Mouse (Mus musculus) hindbrain, embryonic 11.5 days (tissue): ENCODE measurements around the gene Psmb5. TPM values are rescaled to one million over a fixed set of nuclear protein-coding genes. Genes with fewer than 3 reads are reported as not detected.
A peak's percentile ranks its signal among the peaks of the same experiment; 100 is the strongest.

Experiments used
- ATAC-seq: fragments of 200-750 bp; cut with Nextera tagmentation; 2 replicates; pipeline ENCODE4 v1.8.0; 2017; ENCODE audit warnings: mild to moderate bottlenecking, moderate TSS enrichment, moderate library complexity; ENCODE audit not compliant: low FRiP score
- DNase-seq: peaks from one replicate; pipeline ENCODE4 v3.0.0-alpha.2; 2015; ENCODE audit warnings: low spot score
- H3K27ac ChIP-seq: fragments of 300-500 bp; sonication (generic); 2 replicates; pipeline ENCODE4 v1.5.1; 2014; ENCODE audit warnings: mild to moderate bottlenecking, low read depth, low read length
- H3K27me3 ChIP-seq: fragments of 300-500 bp; sonication (generic); 2 replicates; pipeline ENCODE4 v1.6.1; 2014; ENCODE audit warnings: mild to moderate bottlenecking, low read length, moderate library complexity, mixed read lengths; ENCODE audit not compliant: control insufficient read depth, insufficient read depth
- H3K36me3 ChIP-seq: fragments of 300-500 bp; sonication (generic); 2 replicates; pipeline ENCODE4 v1.6.1; 2014; ENCODE audit warnings: mild to moderate bottlenecking, low read length, moderate library complexity, mixed read lengths; ENCODE audit not compliant: control insufficient read depth, insufficient read depth
- H3K4me1 ChIP-seq: fragments of 300-500 bp; sonication (generic); replicated peaks from 2 replicates; pipeline ENCODE4 v1.6.1; 2014; ENCODE audit warnings: low read length, mixed read lengths; ENCODE audit not compliant: control insufficient read depth, insufficient read depth
- H3K4me2 ChIP-seq: fragments of 300-500 bp; sonication (generic); replicated peaks from 2 replicates; pipeline ENCODE4 v1.6.1; 2014; ENCODE audit warnings: mild to moderate bottlenecking, low read depth, low read length
- H3K4me3 ChIP-seq: fragments of 300-500 bp; sonication (generic); 2 replicates; pipeline ENCODE4 v1.5.1; 2014; ENCODE audit warnings: low read depth, low read length
- H3K9ac ChIP-seq: fragments of 300-500 bp; sonication (generic); 2 replicates; pipeline ENCODE4 v1.6.1; 2014; ENCODE audit warnings: low read depth, low read length
- H3K9me3 ChIP-seq: fragments of 300-500 bp; sonication (generic); 2 replicates; pipeline ENCODE4 v1.6.1; 2016; ENCODE audit warnings: low read length; ENCODE audit not compliant: control insufficient read depth
- WGBS: fragments of 180-500 bp; shearing (Covaris S2); extraction: QIAGEN DNeasy Blood & Tissue Kit; methylation state at CpG from one replicate; pipeline ENCODE4 v1.1.7; 2014; 5-methylcytosine and 5-hydroxymethylcytosine counted together
- polyA plus RNA-seq: library from polyadenylated mRNA; unstranded; fragments of >200 nt; fragmentation: Nextera tagmentation; extraction: Ambion mirVana; gene quantifications from 2 replicates; pipeline ENCODE4 v1.2.1, GENCODE M21; 2014

Psmb5 gene
- polyA plus RNA-seq, 1 experiment from 2014 or later, result 439 TPM

DNA sequence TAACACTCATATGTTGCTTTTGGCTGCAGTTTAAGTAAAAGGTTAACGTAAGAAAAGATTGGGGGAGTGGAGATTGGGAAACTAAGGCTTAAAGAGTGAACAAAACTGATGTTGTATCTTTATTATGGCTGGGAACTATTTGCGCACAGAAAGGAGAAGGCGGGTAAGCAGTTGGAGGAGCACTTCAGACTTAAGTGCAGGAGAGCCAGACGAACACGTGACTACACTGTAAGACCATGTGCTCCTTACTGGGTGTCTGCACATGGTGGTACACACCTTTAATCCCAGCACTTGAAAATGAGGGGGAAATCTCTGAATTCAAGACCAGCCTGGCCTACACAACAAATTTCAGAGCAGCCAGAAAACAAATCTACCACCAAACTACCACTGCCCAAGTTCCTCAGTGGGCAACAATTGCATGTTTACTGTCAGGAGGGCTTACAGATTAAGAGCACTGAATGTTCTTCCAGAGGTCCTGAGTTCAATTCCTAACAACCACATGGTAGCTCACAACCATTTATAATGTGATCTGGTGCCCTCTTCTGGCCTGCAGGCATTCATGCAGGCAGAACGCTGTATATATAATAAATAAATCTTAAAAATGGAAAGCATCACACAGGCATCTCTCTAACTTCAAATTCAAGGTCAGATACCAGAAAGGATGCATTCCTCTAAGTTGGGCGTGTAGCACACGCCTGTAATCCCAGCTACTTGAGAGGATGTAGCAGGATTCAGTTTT lies 29.2 kb upstream of the Psmb5 start:
- H3K4me1 ChIP-seq, result peaks cover 2% of the 10 kb centered on the region; the same call in 1 of the 2 replicates
- H3K4me3 ChIP-seq, result no peak overlapping the region
- no peak overlapping the region for H3K27ac ChIP-seq
- H3K4me2 ChIP-seq, result no peak overlapping the region
- WGBS, result 96% methylated on average over 8 of the region's 8 CpGs
- DNase-seq (peak; percentile 19), ATAC-seq (no peak)
- no peak overlapping the region for H3K9ac ChIP-seq
- H3K36me3 ChIP-seq, result peaks cover 42% of the 10 kb centered on the region
- H3K9me3 ChIP-seq, result no peaks in the 10 kb centered on the region
- no peaks in the 10 kb centered on the region for H3K27me3 ChIP-seq

DNA sequence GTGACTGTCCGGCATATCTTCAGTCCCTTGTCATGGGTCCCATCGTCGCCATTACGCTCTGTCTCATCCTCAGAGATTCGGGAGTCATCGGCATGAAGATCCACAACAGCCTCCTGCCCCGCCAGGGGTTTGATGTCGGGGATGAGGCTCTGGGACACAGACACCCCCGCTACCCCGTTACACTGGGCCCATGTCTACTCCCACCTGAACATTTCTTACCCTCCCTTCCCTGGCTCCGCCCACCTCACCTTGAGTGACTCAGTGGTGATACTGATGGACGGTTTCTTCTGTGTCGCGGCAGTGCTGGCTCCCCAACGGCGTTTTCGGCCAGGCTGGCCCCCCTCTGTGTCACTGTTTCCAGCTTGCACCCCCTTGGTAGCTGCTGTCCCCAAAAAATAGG lies 28.6 kb upstream of the Psmb5 start:
- peaks cover 42% of the 10 kb centered on the region for H3K36me3 ChIP-seq
- no peak overlapping the region for H3K4me3 ChIP-seq
- ATAC-seq (no peak), DNase-seq (no peak)
- WGBS, result 97% methylated on average over 17 of the region's 17 CpGs
- no peak overlapping the region for H3K4me2 ChIP-seq
- H3K4me1 ChIP-seq, result no peaks in the 10 kb centered on the region; the same call in none of the 2 replicates
- H3K9me3 ChIP-seq, result no peaks in the 10 kb centered on the region
- no peaks in the 10 kb centered on the region for H3K27me3 ChIP-seq
- no peak overlapping the region for H3K27ac ChIP-seq
- no peak overlapping the region for H3K9ac ChIP-seq

- no peak overlapping the region for H3K27ac ChIP-seq
- no peak overlapping the region for H3K4me3 ChIP-seq
- 96% methylated on average over 9 of the region's 9 CpGs for WGBS
- peaks cover 3% of the 10 kb centered on the region for H3K4me1 ChIP-seq
- no peak overlapping the region for H3K4me2 ChIP-seq
- H3K9ac ChIP-seq, result no peak overlapping the region
- H3K36me3 ChIP-seq, result peaks cover 29% of the 10 kb centered on the region
- ATAC-seq (no peak), DNase-seq (no peak)
- H3K9me3 ChIP-seq, result no peaks in the 10 kb centered on the region
- H3K27me3 ChIP-seq, result no peaks in the 10 kb centered on the region
Measured at GRCm38 (mm10) chr14:54644294-54644693, 26.5 kb upstream of the Psmb5 start.

DNA sequence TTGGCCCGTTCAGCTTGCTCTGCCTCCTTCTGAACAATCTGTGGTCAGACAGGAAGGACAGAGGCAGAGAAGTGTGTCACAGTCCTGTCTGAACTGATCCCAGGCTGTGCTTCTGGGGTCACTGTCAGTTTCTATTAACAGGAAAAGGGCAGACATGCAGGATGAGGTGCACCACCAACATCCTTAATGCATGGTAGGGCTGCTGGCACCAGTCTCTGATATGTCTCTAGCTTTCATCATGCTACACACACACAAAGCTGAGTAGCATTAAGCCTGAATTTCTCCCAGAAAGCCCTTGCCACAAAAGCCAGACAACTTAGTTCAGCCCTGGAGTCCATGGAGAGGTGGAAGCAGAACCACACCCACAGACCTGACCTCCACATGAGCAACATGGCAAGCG lies 25.2 kb upstream of the Psmb5 start:
- Histone ChIP-seq H3K36me3 (peaks cover 28% of the 10 kb centered on the region), H3K27me3 (no peaks in the 10 kb centered on the region)
- ATAC-seq, result no peak

DNA sequence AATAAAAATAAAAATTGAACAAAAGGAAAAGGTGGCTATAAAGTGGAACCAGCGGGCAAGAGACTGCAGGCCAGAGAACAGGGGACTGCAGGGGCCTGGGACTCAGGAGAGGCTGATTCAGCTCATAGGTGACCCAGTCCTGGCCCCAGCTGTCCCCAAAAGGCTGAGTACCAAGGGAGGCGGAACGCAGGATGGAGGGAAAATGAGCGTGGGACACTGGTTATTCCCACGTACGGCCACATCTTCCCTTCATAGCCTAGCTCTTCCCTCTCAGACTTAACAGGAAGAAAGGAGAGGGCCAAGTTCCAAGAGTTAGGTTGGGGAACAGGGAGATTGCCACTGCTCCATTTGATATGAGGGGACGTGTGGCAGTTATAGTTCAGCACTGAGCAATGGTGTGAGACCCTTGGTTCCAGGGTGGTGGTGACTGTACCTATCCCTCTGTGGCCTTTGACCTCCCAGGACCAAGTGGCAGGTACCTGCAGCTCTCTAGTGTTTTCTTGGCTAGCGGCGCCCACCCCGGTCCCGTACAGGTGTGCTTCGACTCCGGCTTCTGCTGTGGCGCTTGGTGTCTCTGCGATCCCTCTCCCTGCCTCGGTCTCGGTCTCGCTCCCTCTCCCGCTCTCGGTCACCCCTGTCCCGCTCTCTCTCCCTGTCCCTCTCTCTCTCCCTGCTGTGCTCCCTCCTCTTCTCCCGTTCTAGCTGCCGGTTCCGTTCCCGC lies 24.6 kb upstream of the Psmb5 start:
- no peak overlapping the region for H3K4me3 ChIP-seq
- H3K9ac ChIP-seq, result no peak overlapping the region
- H3K36me3 ChIP-seq, result peaks cover 28% of the 10 kb centered on the region
- 81% methylated on average over 25 of the region's 25 CpGs for WGBS
- no peaks in the 10 kb centered on the region for H3K9me3 ChIP-seq
- peak; percentile 33 for DNase-seq
- no peak overlapping the region; the same call in 1 of the 2 replicates for H3K27ac ChIP-seq
- H3K4me2 ChIP-seq, result no peak overlapping the region
- no peak for ATAC-seq
- no peaks in the 10 kb centered on the region for H3K27me3 ChIP-seq
- peaks cover 4% of the 10 kb centered on the region for H3K4me1 ChIP-seq

More for the DNA sequence above, 25.2 kb upstream of the Psmb5 start:
- DNase-seq, result no peak
- Histone ChIP-seq H3K4me2 (no peak overlapping the region), H3K9ac (no peak overlapping the region), H3K9me3 (no peaks in the 10 kb centered on the region), H3K4me1 (peaks cover 4% of the 10 kb centered on the region), H3K4me3 (no peak overlapping the region), H3K27ac (no peak overlapping the region; the same call in 1 of the 2 replicates)
- 88% methylated on average over 2 of the region's 2 CpGs for WGBS

DNA sequence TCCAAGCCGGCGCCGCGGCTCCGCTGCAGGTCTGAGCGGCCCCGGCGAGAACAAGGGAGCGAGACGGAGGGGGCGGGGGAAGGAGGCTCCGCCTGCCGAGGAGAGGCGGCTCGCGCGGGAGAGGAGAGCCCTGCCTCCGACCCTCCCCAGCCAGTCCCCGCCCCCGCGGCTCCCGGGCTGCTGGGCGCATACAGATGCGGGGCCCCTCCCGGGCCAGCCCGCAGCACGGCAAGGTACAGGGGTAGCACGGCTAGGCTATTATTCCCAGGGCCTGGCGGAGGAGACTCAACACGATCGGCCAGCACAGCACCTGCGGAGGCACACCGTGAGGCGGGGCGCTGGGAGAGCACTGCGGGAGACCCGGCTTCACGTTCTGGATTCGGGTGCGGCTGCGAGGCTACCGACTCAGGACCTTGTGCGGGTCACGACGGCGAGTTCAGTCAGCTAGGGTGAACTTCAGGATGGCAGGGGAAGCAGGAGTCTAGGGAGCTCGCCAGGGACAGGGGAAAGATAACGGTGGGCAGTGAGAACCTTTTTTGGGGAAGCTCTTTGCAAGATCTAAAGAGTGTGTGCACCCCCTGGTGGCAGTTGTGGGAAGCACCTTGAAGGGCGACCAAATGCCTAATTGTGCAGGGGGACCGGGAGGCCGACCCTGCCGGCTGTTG lies 23.6 kb upstream of the Psmb5 start, which contains the start of gene Cdh24:
Gene Cdh24 (minus strand): TSS at position 60 of the 665 bp plus-strand sequence.
- H3K9ac ChIP-seq, result peak within 1 kb of the TSS; percentile 98
- H3K9me3 ChIP-seq, result no peaks in the 10 kb centered on the region
- peaks cover 4% of the 10 kb centered on the region for H3K4me1 ChIP-seq
- no peaks in the 10 kb centered on the region for H3K27me3 ChIP-seq
- under 1% methylated on average over 45 of the region's 52 CpGs for WGBS
- peak within 1 kb of the TSS; percentile 74 for H3K4me3 ChIP-seq
- ATAC-seq (peak; percentile 94), DNase-seq (peak; percentile 97)
- peak within 1 kb of the TSS; percentile 79 for H3K27ac ChIP-seq
- peak within 1 kb of the TSS; percentile 86 for H3K4me2 ChIP-seq
- H3K36me3 ChIP-seq, result peaks cover 25% of the 10 kb centered on the region

GRCm38 (mm10) chr14:54640946-54641304 lies 23.1 kb upstream of the Psmb5 start, which contains the start of gene Gm17606:
Gene Gm17606 (plus strand): TSS chr14:54640952.
- H3K9me3 ChIP-seq, result no peaks in the 10 kb centered on the region
- peaks cover 4% of the 10 kb centered on the region for H3K4me1 ChIP-seq
- H3K9ac ChIP-seq, result peak within 1 kb of the TSS; percentile 98
- no peaks in the 10 kb centered on the region for H3K27me3 ChIP-seq
- peak within 1 kb of the TSS; percentile 86 for H3K4me2 ChIP-seq
- peak within 1 kb of the TSS; percentile 74 for H3K4me3 ChIP-seq
- H3K36me3 ChIP-seq, result peaks cover 20% of the 10 kb centered on the region
- H3K27ac ChIP-seq, result peak within 1 kb of the TSS; percentile 79
- ATAC-seq (peak; percentile 0; the same call in 1 of the 2 replicates), DNase-seq (no peak)
- under 1% methylated on average over 28 of the region's 28 CpGs for WGBS

- Histone ChIP-seq H3K4me3 (peak overlapping the region; percentile 74), H3K36me3 (peaks cover 13% of the 10 kb centered on the region), H3K9ac (peak overlapping the region; percentile 29; the same call in 1 of the 2 replicates), H3K4me1 (peaks cover 4% of the 10 kb centered on the region), H3K27ac (no peak overlapping the region), H3K9me3 (no peaks in the 10 kb centered on the region), H3K4me2 (peak overlapping the region; percentile 86), H3K27me3 (no peaks in the 10 kb centered on the region)
- DNase-seq (peak; percentile 16), ATAC-seq (no peak)
- WGBS, result 14% methylated on average over 4 of the region's 4 CpGs
Measured at GRCm38 (mm10) chr14:54640121-54640520, 22.3 kb upstream of the Psmb5 start.
